Mouse (Mus musculus) neural tube, embryonic 11.5 days (tissue): ENCODE measurements around the gene Pik3cg. TPM values are rescaled to one million over a fixed set of nuclear protein-coding genes. Genes with fewer than 3 reads are reported as not detected.

Experiments
- ATAC-seq: fragments of 200-750 bp; cut with Nextera tagmentation; 2 replicates; pipeline ENCODE4 v1.8.0; 2017; ENCODE audit warnings: moderate number of reproducible peaks, mild to moderate bottlenecking, moderate TSS enrichment, moderate library complexity; ENCODE audit not compliant: insufficient read depth, low FRiP score, low TSS enrichment
- DNase-seq: peaks from one replicate; pipeline ENCODE4 v3.0.0-alpha.2; 2015; ENCODE audit warnings: low spot score
- H3K27ac ChIP-seq: fragments of 300-500 bp; sonication (generic); 2 replicates; pipeline ENCODE4 v1.5.1; 2014; ENCODE audit warnings: low read depth, mild to moderate bottlenecking, low read length
- H3K27me3 ChIP-seq: fragments of 300-500 bp; sonication (generic); 2 replicates; pipeline ENCODE4 v1.6.1; 2014; ENCODE audit warnings: mild to moderate bottlenecking, low read length, mixed read lengths; ENCODE audit not compliant: control insufficient read depth, insufficient read depth
- H3K36me3 ChIP-seq: fragments of 300-500 bp; sonication (generic); 2 replicates; pipeline ENCODE4 v1.6.1; 2014; ENCODE audit warnings: mild to moderate bottlenecking, low read length, moderate library complexity, mixed read lengths; ENCODE audit not compliant: control insufficient read depth, insufficient read depth
- H3K4me1 ChIP-seq: fragments of 300-500 bp; sonication (generic); 2 replicates; pipeline ENCODE4 v1.6.1; 2014; ENCODE audit warnings: low read length, mixed read lengths; ENCODE audit not compliant: control insufficient read depth, insufficient read depth
- H3K4me2 ChIP-seq: fragments of 300-500 bp; sonication (generic); 2 replicates; pipeline ENCODE4 v1.6.1; 2014; ENCODE audit warnings: low read depth, mild to moderate bottlenecking, moderate library complexity
- H3K4me3 ChIP-seq: fragments of 300-500 bp; sonication (generic); 2 replicates; pipeline ENCODE4 v1.5.1; 2014; ENCODE audit warnings: low read depth, low read length
- H3K9ac ChIP-seq: fragments of 300-500 bp; sonication (generic); 2 replicates; pipeline ENCODE4 v1.6.1; 2014; ENCODE audit warnings: mild to moderate bottlenecking, low read length
- H3K9me3 ChIP-seq: fragments of 300-500 bp; sonication (generic); 2 replicates; pipeline ENCODE4 v1.6.1; 2016; ENCODE audit warnings: low read length; ENCODE audit not compliant: control insufficient read depth
- WGBS: fragments of 180-500 bp; shearing (Covaris S2); extraction: QIAGEN DNeasy Blood & Tissue Kit; methylation state at CpG from one replicate; pipeline ENCODE4 v1.1.7; 2014; 5-methylcytosine and 5-hydroxymethylcytosine counted together
- polyA plus RNA-seq: library from polyadenylated mRNA; unstranded; fragments of >200 nt; fragmentation: Nextera tagmentation; extraction: Ambion mirVana; gene quantifications from 2 replicates; pipeline ENCODE4 v1.2.1, GENCODE M21; 2014

The Pik3cg gene
- polyA plus RNA-seq, 1 experiment from 2014 or later: 1.0 TPM

DNA sequence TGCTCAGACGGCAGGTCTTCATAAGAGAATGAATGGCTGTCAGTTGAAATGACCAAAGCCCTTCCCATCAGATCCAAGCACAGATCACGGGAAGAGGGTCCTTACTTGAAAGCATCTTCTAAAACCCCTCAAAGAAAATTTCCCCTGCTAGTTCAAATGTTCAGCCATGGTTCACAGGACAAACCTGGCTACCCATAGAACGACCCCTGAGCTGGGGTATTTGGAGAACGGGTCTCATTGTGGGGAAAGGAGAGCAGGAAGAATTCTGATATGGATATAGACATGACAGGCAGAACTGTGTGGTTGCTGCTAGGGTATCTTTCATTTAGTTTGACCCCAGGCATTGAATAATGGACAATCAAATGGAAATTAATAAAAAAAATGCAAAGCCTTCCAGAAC is 62.8 kb downstream of the Pik3cg start:
- Histone ChIP-seq H3K4me3 (no peak overlapping the region), H3K9ac (no peak overlapping the region), H3K4me1 (no peaks in the 10 kb centered on the region), H3K27me3 (no peaks in the 10 kb centered on the region), H3K9me3 (no peaks in the 10 kb centered on the region), H3K27ac (no peak overlapping the region), H3K36me3 (no peaks in the 10 kb centered on the region), H3K4me2 (no peak overlapping the region)
- DNase-seq (no peak), ATAC-seq (no peak)
- 89% methylated on average over 4 of the region's 4 CpGs for WGBS

DNA sequence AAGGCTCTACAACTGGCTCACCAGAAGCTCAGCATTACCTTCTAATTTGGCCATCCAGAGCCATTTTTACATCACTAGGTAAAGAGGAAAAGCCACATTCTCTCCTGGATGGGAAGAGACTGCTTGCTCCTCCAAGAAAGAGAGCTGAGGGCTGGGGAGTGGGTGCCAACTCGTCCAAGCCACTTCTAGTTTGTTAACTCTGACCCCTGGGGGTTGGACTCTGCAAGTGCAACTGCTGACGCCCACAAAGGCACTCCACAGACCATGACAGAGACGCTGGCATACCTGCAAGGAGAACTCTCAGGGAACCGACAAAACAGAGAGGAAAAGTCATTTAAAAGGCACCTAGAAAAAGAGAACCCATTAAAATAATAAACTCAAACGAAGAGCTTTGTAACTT is 63.9 kb downstream of the Pik3cg start:
- Histone ChIP-seq H3K27ac (no peak overlapping the region), H3K36me3 (no peaks in the 10 kb centered on the region), H3K4me3 (no peak overlapping the region), H3K27me3 (no peaks in the 10 kb centered on the region), H3K9me3 (no peaks in the 10 kb centered on the region), H3K4me1 (no peaks in the 10 kb centered on the region), H3K4me2 (no peak overlapping the region), H3K9ac (no peak overlapping the region)
- 2% methylated on average over 5 of the region's 5 CpGs for WGBS
- ATAC-seq (peak; percentile 68; the same call in 1 of the 2 replicates), DNase-seq (peak; percentile 77)

DNA sequence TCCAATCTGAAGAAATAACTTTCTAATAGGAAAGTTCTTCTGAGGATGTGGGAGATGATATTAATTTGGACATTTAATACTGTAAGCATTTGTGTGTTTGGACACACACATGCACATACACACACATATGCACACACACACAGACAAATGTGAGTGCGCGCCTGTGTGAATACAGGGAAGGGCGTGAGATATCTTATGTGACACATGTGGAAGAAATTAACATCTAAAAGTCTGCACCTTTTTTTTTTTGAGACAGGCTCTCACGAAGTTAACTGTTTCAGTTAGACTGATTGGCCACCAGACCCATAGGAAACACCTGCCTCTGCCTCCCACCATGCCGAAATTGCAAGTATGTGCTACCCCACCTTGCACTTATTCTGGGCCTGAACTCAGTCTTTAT is 64.7 kb downstream of the Pik3cg start:
- Histone ChIP-seq H3K4me1 (no peaks in the 10 kb centered on the region), H3K27me3 (no peaks in the 10 kb centered on the region), H3K36me3 (no peaks in the 10 kb centered on the region), H3K9me3 (no peaks in the 10 kb centered on the region), H3K4me3 (no peak overlapping the region), H3K4me2 (no peak overlapping the region), H3K9ac (no peak overlapping the region), H3K27ac (no peak overlapping the region)
- ATAC-seq: no peak
- WGBS: 78% methylated on average over 5 of the region's 5 CpGs
- no peak for DNase-seq

DNA sequence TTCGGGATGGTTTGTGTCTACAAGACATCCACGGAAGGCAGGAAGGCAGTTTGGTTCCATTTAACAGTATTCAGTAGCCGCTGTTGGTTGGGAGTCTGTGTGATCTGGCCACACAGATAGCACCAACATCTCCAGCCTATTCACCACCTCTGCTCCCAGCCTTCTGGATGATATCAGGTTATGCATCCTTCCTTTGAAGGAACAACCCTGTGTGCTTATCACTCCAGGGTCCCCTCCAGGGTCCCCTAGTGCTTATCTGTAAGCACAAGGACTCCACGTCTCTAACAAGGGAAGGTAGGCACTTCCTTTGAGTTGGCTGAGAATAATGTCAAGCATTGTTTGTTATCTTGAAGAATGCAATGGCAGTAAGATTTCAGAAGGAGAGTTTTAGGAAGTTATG is 65.3 kb downstream of the Pik3cg start:
- Histone ChIP-seq H3K27me3 (no peaks in the 10 kb centered on the region), H3K4me1 (no peaks in the 10 kb centered on the region), H3K9me3 (no peaks in the 10 kb centered on the region), H3K4me3 (no peak overlapping the region), H3K9ac (no peak overlapping the region), H3K27ac (no peak overlapping the region), H3K4me2 (no peak overlapping the region), H3K36me3 (no peaks in the 10 kb centered on the region)
- 73% methylated on average over 4 of the region's 4 CpGs for WGBS
- no peak for DNase-seq
- no peak for ATAC-seq

DNA sequence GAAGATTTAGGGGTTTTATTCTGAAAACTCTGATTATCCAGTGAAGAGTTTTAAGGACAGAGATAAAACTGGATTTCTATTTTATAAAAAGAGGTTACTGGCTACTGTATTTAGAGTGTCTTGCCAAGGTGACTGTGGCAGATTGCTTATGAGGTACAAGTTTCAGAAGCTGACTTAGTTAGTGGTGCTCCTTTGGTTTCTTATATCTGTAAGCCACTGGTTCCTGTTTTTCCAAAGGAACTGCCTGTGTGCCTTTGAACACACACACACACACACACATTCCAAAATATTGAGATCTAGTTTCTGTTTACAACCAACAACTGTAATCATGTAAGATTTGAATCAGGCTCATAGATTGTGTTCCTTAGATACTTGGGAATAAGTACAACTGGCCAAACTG is 66.7 kb downstream of the Pik3cg start:
- H3K9ac ChIP-seq: no peak overlapping the region
- no peaks in the 10 kb centered on the region for H3K36me3 ChIP-seq
- no peaks in the 10 kb centered on the region for H3K27me3 ChIP-seq
- no peak overlapping the region for H3K4me3 ChIP-seq
- DNase-seq (no peak), ATAC-seq (no peak)
- no peak overlapping the region for H3K27ac ChIP-seq
- H3K4me2 ChIP-seq: no peak overlapping the region
- no peaks in the 10 kb centered on the region for H3K4me1 ChIP-seq
- H3K9me3 ChIP-seq: no peaks in the 10 kb centered on the region

DNA sequence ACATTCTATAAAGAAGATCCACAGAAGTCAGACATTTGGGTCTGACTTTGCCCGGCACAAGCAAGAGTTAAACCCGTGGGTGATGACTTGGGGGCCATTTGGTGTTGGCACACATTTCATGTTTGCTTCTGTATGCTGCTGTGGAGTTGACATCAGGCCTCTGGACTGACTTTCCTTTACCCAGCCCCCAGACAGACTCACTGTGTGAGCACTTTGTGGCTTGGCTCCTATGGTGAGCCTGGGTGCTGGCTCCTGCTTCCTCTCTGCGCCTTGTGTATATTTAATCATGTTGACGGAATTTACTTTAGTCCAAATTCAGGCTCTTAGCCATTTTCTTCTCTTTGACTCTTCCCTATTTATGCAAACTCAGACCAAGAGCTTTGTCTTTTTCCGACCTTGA is 69.6 kb downstream of the Pik3cg start:
- ATAC-seq: no peak
- no peak overlapping the region for H3K4me3 ChIP-seq
- no peak overlapping the region for H3K4me2 ChIP-seq
- no peak for DNase-seq
- H3K4me1 ChIP-seq: no peaks in the 10 kb centered on the region
- no peaks in the 10 kb centered on the region for H3K27me3 ChIP-seq
- H3K27ac ChIP-seq: no peak overlapping the region
- no peak overlapping the region for H3K9ac ChIP-seq
- H3K36me3 ChIP-seq: no peaks in the 10 kb centered on the region
- H3K9me3 ChIP-seq: no peaks in the 10 kb centered on the region
- 86% methylated on average over 5 of the region's 5 CpGs for WGBS

DNA sequence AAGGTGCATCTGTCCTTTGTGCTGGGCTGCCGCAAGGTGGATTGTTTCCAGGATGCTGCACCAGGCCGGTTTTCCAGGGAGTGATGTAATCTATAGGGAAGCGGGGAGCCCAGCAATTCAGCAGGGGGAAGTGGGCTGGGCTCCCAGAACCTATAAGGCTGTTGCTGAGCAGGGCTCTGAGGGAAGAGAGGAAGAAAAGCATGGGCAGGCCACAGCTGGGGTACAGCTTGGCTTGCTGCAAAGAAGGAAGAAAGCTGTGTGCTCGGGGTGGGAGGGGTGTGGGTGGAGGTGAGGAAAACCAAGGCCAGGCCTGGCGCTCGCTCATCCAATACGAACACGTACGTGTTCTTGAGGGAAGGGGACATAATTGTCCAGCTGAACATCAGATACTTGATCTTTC is 70.1 kb downstream of the Pik3cg start:
- Histone ChIP-seq H3K4me2 (no peak overlapping the region), H3K4me1 (no peaks in the 10 kb centered on the region), H3K27ac (no peak overlapping the region), H3K36me3 (no peaks in the 10 kb centered on the region), H3K27me3 (no peaks in the 10 kb centered on the region), H3K9me3 (no peaks in the 10 kb centered on the region), H3K4me3 (no peak overlapping the region), H3K9ac (no peak overlapping the region)
- DNase-seq (no peak), ATAC-seq (no peak)
- 82% methylated on average over 9 of the region's 9 CpGs for WGBS

DNA sequence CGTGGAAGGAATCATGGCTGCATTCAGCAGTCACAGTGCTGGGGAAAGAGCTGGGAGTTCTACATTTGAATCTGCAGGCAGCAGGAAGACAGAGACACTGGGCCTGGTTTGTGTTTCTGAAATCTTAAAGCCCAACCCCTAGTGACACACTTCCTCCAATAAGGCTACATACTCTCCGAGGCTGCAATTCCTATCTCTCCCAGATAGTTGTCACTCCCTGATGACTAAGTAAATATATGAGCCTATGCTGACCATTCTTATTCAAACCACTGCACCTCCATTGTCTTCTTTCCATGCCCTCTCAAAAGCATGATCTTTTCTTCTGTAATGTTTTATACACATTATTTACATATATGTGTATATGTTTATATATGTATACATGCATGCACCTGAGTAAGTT is 70.9 kb downstream of the Pik3cg start:
- Histone ChIP-seq H3K9me3 (no peaks in the 10 kb centered on the region), H3K36me3 (no peaks in the 10 kb centered on the region), H3K4me1 (peaks cover 5% of the 10 kb centered on the region; the same call in 1 of the 2 replicates), H3K27me3 (no peaks in the 10 kb centered on the region), H3K27ac (no peak overlapping the region), H3K9ac (no peak overlapping the region), H3K4me3 (no peak overlapping the region), H3K4me2 (no peak overlapping the region)
- WGBS: 74% methylated on average over 2 of the region's 2 CpGs
- ATAC-seq (no peak), DNase-seq (no peak)

DNA sequence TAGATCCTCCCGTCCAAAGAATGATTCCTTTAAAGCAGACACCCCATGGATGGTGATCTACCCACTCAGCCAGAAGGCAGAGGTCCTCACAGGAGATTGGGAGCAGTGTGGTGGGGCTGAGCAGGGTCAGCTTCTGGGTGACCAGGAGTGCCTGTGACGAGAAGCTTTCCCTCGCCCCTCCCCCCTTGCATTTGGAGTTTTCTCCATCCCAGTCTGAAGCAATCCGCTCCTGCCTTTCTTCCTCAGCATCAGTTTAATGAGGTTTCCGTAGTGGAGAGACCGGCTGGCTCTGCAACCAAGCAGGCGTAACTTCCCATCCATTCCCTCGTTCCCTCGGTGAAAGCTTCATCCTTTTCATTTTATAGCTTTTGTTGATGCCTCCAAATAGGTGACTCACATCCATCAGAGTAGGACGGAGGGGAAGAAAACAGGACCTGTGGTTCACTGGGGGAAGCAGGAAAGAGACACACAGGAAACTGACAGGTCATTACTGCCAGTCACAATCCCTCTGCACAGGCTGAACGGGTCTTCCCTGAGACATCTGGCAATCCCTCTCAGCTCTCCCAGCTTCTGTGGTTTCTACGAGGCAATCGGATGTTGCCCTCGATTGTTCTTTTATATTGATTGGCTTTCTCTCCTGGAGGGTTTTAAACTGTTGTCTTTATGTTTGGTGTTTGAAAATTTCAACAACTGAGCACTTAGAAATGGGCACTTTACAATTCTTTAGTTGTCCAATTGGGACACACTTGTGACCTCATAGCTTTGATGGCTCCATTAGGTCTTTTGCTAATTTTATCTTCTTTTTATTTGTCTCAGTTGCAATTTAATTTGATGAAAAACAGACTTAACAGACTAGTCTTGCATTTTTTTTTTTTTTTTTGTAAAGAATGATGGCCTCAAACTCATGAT is 80.6 kb downstream of the Pik3cg start:
- 20% methylated on average over 14 of the region's 14 CpGs for WGBS
- ATAC-seq: no peak
- Histone ChIP-seq H3K4me3 (no peak overlapping the region), H3K9ac (no peak overlapping the region), H3K4me2 (no peak overlapping the region), H3K36me3 (no peaks in the 10 kb centered on the region), H3K27me3 (no peaks in the 10 kb centered on the region), H3K27ac (no peak overlapping the region), H3K9me3 (no peaks in the 10 kb centered on the region), H3K4me1 (peaks cover 8% of the 10 kb centered on the region; the same call in 1 of the 2 replicates)
- no peak for DNase-seq
